Mouse (Mus musculus): ENCODE data around the gene Gab2. TPM values are rescaled to one million over a fixed set of nuclear protein-coding genes. Genes with fewer than 3 reads are reported as not detected.

Gab2 gene
- polyA plus RNA-seq (2017; shearing (Covaris generic)) = not detected

GRCm38 (mm10) chr7:97081242-97081958, at the start of gene Gab2:
Gab2 (plus strand) TSS chr7:97081586.

DNA sequence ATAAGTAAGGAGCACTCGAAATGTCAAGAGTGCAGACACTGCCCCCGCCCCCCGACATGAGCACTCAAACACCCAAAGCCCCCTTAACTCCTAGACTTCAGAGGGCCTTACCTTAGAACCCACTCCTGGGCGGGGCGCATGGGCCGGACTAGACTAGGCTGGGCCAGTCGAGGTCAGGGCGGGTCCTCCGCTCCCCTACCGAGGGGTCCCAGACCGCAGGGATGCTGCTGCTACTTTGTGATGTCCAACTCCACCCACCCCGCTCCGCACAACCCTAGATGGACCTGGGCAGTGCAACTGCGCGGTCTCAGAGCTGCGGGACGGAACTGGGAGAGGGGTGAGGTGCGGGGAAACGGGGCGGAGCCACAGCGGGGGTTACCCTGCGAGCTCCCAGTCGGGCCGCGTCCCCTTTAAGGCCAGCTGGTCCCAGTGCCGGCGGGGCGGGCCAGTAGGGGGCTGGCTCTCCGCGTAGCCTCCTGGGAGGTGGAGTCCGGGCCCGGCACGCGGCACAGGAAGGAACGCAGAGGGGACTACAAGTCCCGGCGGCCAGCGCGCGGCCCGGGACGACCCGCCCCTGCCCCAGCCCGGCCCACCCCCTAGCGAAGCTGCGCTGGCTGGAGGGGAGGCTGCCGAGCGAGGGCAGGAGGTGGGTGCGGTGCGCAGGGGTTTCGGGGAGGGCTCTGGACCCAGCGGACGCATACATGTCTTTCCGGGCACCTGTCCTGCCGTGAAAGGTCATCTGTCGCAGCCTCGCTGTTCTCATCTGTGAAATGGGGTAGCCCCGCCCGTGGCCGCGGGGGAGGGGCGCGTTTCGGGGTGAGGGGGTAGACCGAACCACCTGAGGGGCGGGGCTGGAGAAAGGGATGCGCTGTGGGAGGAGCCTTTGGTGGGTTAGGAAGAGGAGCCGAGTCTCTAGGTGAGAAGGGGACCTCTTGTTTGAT, 250.6 kb downstream of the Gab2 start, which contains the start of the genes Usp35 and Kctd21:
Gene Usp35, minus strand, starts transcription at position 295 of the 941 bp plus-strand sequence.
Gene Kctd21, plus strand, starts transcription at position 602 of the 941 bp plus-strand sequence.

Other genes with a start within 250 kb of the Gab2 start
- gene Nars2, start 130.1 kb upstream of the Gab2 start, polyA plus RNA-seq (2017; shearing (Covaris generic)) = 42.8 TPM